Mouse (Mus musculus) thymus, postnatal 25 days (tissue): ENCODE data around the gene Fkbp3.

Experiments
- DNase-seq: peaks from one replicate; pipeline ENCODE4 v3.0.0; 2022

The Fkbp3 gene

GRCm38 (mm10) chr12:65022842-65023241, 51.0 kb downstream of the Fkbp3 start:
- DNase-seq = no peak
